Mouse (Mus musculus) CD4-positive, CD25-positive, alpha-beta regulatory T cell, adult 9 weeks (primary cell): Measurements from ENCODE around the gene Gfm1. TPM values are rescaled to one million over a fixed set of nuclear protein-coding genes. Genes with fewer than 3 reads are reported as not detected.

Experiments used
- polyA plus RNA-seq: library from polyadenylated mRNA; unstranded; fragments of 100-300 nt; shearing (Covaris generic); gene quantifications from one replicate; pipeline ENCODE4 v1.2.1, GENCODE M21; 2017

Gene Gfm1
- 55.7 TPM for polyA plus RNA-seq

DNA sequence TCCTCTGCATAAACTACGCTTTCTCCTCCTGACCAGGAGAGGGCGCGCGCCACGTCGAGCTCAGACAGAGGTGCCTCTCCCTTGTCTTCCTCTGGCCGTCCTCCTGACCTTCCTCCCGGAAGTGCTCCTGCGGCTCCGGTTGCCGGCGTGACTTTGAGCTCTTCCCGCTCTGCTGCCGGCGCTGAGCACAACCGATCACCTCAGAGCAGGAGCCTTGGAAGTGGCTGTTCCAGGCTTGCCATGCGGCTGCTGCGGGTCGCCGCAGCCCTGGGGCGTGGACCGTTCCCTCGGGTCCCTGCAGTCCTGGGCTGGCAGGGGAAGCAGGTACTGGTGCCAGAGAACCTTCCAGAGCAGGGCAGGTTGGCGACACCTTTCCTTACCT, at the start of gene Gfm1:
Gene Gfm1 (plus strand): TSS at position 98 of the 382 bp plus-strand sequence.

GRCm38 (mm10) chr3:67463450-67464372, 33.8 kb downstream of the Gfm1 start, which contains the start of gene Lxn:
Lxn (minus strand) TSS chr3:67463926.

GRCm38 (mm10) chr3:67515274-67515801, 85.4 kb downstream of the Gfm1 start, which contains the start of gene Rarres1:
Rarres1 (minus strand) TSS chr3:67515523.

Other genes starting within 250 kb of the Gfm1 start
- 0.50 TPM for gene Mlf1, start 56.0 kb upstream of the Gfm1 start, polyA plus RNA-seq
- not detected for gene Gm17402, start 54.9 kb upstream of the Gfm1 start, polyA plus RNA-seq
- gene Lxn, start 33.8 kb downstream of the Gfm1 start, polyA plus RNA-seq: 52.9 TPM
- gene Rarres1, start 85.4 kb downstream of the Gfm1 start, polyA plus RNA-seq: 0.35 TPM
- 37.9 TPM for gene Mfsd1, start 152.6 kb downstream of the Gfm1 start, polyA plus RNA-seq